Mouse (Mus musculus) thymus, adult 2 months (tissue): ENCODE measurements around the gene Siglech. TPM values are rescaled to one million over a fixed set of nuclear protein-coding genes. Genes with fewer than 3 reads are reported as not detected.

Experiments
- DNase-seq: peaks from one replicate; pipeline ENCODE4 v3.0.0; 2021
- H3K27ac ChIP-seq: fragments of 200-500 bp; 2 replicates; pipeline ENCODE4 v1.5.1; 2012; ENCODE audit warnings: low read length, control low read depth; ENCODE audit not compliant: control insufficient read depth, insufficient read depth
- H3K27me3 ChIP-seq: fragments of 200-500 bp; 2 replicates; pipeline ENCODE4 v1.6.1; 2012; ENCODE audit warnings: mild to moderate bottlenecking, low read length, moderate library complexity, mixed read lengths; ENCODE audit not compliant: control insufficient read depth, insufficient read depth
- H3K36me3 ChIP-seq: fragments of 200-500 bp; 2 replicates; pipeline ENCODE4 v1.6.1; 2012; ENCODE audit warnings: mild to moderate bottlenecking, low read length, moderate library complexity; ENCODE audit not compliant: control insufficient read depth, insufficient read depth
- H3K4me1 ChIP-seq: fragments of 200-500 bp; replicated peaks from 2 replicates; pipeline ENCODE4 v1.6.1; 2012; ENCODE audit warnings: low read length; ENCODE audit not compliant: control insufficient read depth, insufficient read depth
- H3K4me3 ChIP-seq: fragments of 200-500 bp; 2 replicates; pipeline ENCODE4 v1.5.1; 2012; ENCODE audit warnings: mild to moderate bottlenecking, low read length, control low read depth, moderate library complexity; ENCODE audit not compliant: control insufficient read depth, insufficient read depth
- CTCF ChIP-seq: fragments of 200-500 bp; IDR thresholded peaks from 2 replicates; pipeline ENCODE4 v1.5.1; 2012; ENCODE audit warnings: mild to moderate bottlenecking, control low read depth, low read length, moderate library complexity, borderline replicate concordance; ENCODE audit not compliant: control insufficient read depth, poor library complexity, insufficient read depth; ENCODE audit errors: extremely low read depth
- POLR2A ChIP-seq: fragments of 200-500 bp; IDR thresholded peaks from 2 replicates; pipeline ENCODE4 v1.6.1; 2012; ENCODE audit warnings: mild to moderate bottlenecking, low read length, control low read depth, moderate library complexity; ENCODE audit not compliant: control insufficient read depth, poor library complexity, insufficient read depth; ENCODE audit errors: extremely low read depth
- WGBS: fragments of 180-500 bp; shearing (Covaris S2); methylation state at CpG from one replicate; pipeline ENCODE4 v1.1.7; 2018; 5-methylcytosine and 5-hydroxymethylcytosine counted together
- polyA plus RNA-seq: library from polyadenylated mRNA; depleted of rRNA; stranded (reverse); fragments of >200 nt; gene quantifications from 2 replicates; pipeline ENCODE4 v1.2.3, GENCODE M21; 2012; rRNA removed

Gene Siglech
- polyA plus RNA-seq, result 17.5 and 20.5 TPM in 2 replicates

GRCm38 (mm10) chr7:55767926-55768325 is at the start of gene Siglech:
Gene Siglech, plus strand, starts transcription at chr7:55768178.
- H3K4me3 ChIP-seq, result no peak within 1 kb of the TSS
- no peak within 1 kb of the TSS for H3K27ac ChIP-seq
- no peaks in the 10 kb centered on the region for H3K4me1 ChIP-seq
- DNase-seq, result no peak
- 13% methylated on average over 3 of the region's 3 CpGs for WGBS
- no peaks in the 10 kb centered on the region for H3K27me3 ChIP-seq
- TF ChIP-seq CTCF (no peak), POLR2A (no peak)
- no peaks in the 10 kb centered on the region for H3K36me3 ChIP-seq

- Histone ChIP-seq H3K27me3 (no peaks in the 10 kb centered on the region), H3K4me3 (no peak overlapping the region), H3K27ac (no peak overlapping the region), H3K36me3 (no peaks in the 10 kb centered on the region), H3K4me1 (no peaks in the 10 kb centered on the region)
- WGBS, result 79% methylated on average over 7 of the region's 7 CpGs
- TF ChIP-seq POLR2A (no peak), CTCF (no peak)
- DNase-seq, result no peak
Observed at GRCm38 (mm10) chr7:55722673-55723072, 45.3 kb upstream of the Siglech start.

GRCm38 (mm10) chr7:55728903-55729302 is 39.1 kb upstream of the Siglech start:
- Histone ChIP-seq H3K27ac (no peak overlapping the region), H3K4me1 (no peaks in the 10 kb centered on the region), H3K27me3 (no peaks in the 10 kb centered on the region), H3K4me3 (no peak overlapping the region), H3K36me3 (no peaks in the 10 kb centered on the region)
- no peak for TF ChIP-seq CTCF
- TF ChIP-seq POLR2A, result no peak
- DNase-seq, result no peak
- WGBS, result 79% methylated on average over 1 of the region's 1 CpGs

- no peaks in the 10 kb centered on the region for H3K27me3 ChIP-seq
- 98% methylated on average over 2 of the region's 2 CpGs for WGBS
- TF ChIP-seq POLR2A, result no peak
- TF ChIP-seq CTCF, result no peak
- no peak for DNase-seq
- H3K27ac ChIP-seq, result no peak overlapping the region
- no peaks in the 10 kb centered on the region for H3K4me1 ChIP-seq
- H3K36me3 ChIP-seq, result no peaks in the 10 kb centered on the region
- no peak overlapping the region for H3K4me3 ChIP-seq
Observed at GRCm38 (mm10) chr7:55734483-55734882, 33.5 kb upstream of the Siglech start.

- no peaks in the 10 kb centered on the region for H3K4me1 ChIP-seq
- peak; percentile 19 for DNase-seq
- H3K27ac ChIP-seq, result no peak overlapping the region
- 46% methylated on average over 4 of the region's 4 CpGs for WGBS
- H3K27me3 ChIP-seq, result no peaks in the 10 kb centered on the region
- H3K4me3 ChIP-seq, result no peak overlapping the region
- no peak for TF ChIP-seq CTCF
- TF ChIP-seq POLR2A, result no peak
- no peaks in the 10 kb centered on the region for H3K36me3 ChIP-seq
Observed at GRCm38 (mm10) chr7:55737125-55737912, 30.7 kb upstream of the Siglech start.

- TF ChIP-seq POLR2A (no peak), CTCF (no peak)
- H3K27me3 ChIP-seq, result no peaks in the 10 kb centered on the region
- no peaks in the 10 kb centered on the region; the same call in 1 of the 2 replicates for H3K4me1 ChIP-seq
- WGBS, result 93% methylated on average over 3 of the region's 3 CpGs
- H3K27ac ChIP-seq, result no peak overlapping the region
- DNase-seq, result no peak
- H3K4me3 ChIP-seq, result no peak overlapping the region
- H3K36me3 ChIP-seq, result no peaks in the 10 kb centered on the region
Observed at GRCm38 (mm10) chr7:55743614-55744267, 24.2 kb upstream of the Siglech start.
